Mouse (Mus musculus) liver, adult 2 months (tissue): ENCODE results near the gene Dusp23. TPM values are rescaled to one million over a fixed set of nuclear protein-coding genes. Genes with fewer than 3 reads are reported as not detected.

ENCODE experiments used
- DNase-seq: peaks from one replicate; pipeline ENCODE4 v3.0.0-alpha.2; 2011; ENCODE audit warnings: low read depth, low spot score; ENCODE audit errors: extremely low read depth
- H3K27ac ChIP-seq: fragments of 200-500 bp; replicated peaks from 2 replicates; pipeline ENCODE4 v1.5.1; 2012; ENCODE audit warnings: low read depth, mild to moderate bottlenecking, control low read depth, inconsistent platforms, low read length; ENCODE audit not compliant: insufficient read depth
- H3K27me3 ChIP-seq: fragments of 200-500 bp; 2 replicates; pipeline ENCODE4 v1.6.1; 2012; ENCODE audit warnings: mild to moderate bottlenecking, moderate library complexity, low read length, inconsistent platforms; ENCODE audit not compliant: control insufficient read depth, insufficient read depth
- H3K36me3 ChIP-seq: fragments of 200-500 bp; 2 replicates; pipeline ENCODE4 v1.6.1; 2012; ENCODE audit warnings: low read length, inconsistent platforms; ENCODE audit not compliant: control insufficient read depth, insufficient read depth
- H3K4me1 ChIP-seq: fragments of 200-500 bp; 2 replicates; pipeline ENCODE4 v1.6.1; 2011; ENCODE audit warnings: low read length; ENCODE audit not compliant: control insufficient read depth, insufficient read depth
- H3K4me3 ChIP-seq: fragments of 200-500 bp; 2 replicates; pipeline ENCODE4 v1.5.1; 2011; ENCODE audit warnings: low read depth, mild to moderate bottlenecking, control low read depth, low read length, moderate library complexity; ENCODE audit not compliant: insufficient read depth
- H3K79me2 ChIP-seq: fragments of 200-500 bp; 2 replicates; pipeline ENCODE4 v1.6.1; 2012; ENCODE audit warnings: inconsistent platforms, mild to moderate bottlenecking, low read length, moderate library complexity; ENCODE audit not compliant: control insufficient read depth, insufficient read depth
- H3K9ac ChIP-seq: fragments of 200-500 bp; 2 replicates; pipeline ENCODE4 v1.6.1; 2012; ENCODE audit warnings: low read depth, mild to moderate bottlenecking, control low read depth, inconsistent platforms, low read length
- CTCF ChIP-seq: fragments of 200-500 bp; IDR thresholded peaks from 2 replicates; pipeline ENCODE4 v1.5.1; 2011; ENCODE audit warnings: low read depth, low read length, control low read depth
- POLR2A ChIP-seq: fragments of 200-500 bp; IDR thresholded peaks from 2 replicates; pipeline ENCODE4 v1.6.1; 2011; ENCODE audit warnings: low read length, control low read depth; ENCODE audit not compliant: insufficient read depth; ENCODE audit errors: extremely low read depth
- WGBS: fragments of 180-500 bp; shearing (Covaris S2); methylation state at CpG from one replicate; pipeline ENCODE4 v1.1.7; 2018; 5-methylcytosine and 5-hydroxymethylcytosine counted together
- polyA plus RNA-seq: library from polyadenylated mRNA; depleted of rRNA; stranded (reverse); fragments of >200 nt; gene quantifications from 2 replicates; pipeline ENCODE4 v1.2.3, GENCODE M21; 2012
- total RNA-seq: library from RNA; depleted of rRNA; stranded (reverse); fragments of >200 nt; gene quantifications from 2 replicates; pipeline ENCODE4 v1.2.3, GENCODE M21; 2014

The Dusp23 gene
- total and polyA plus RNA-seq, 2 experiments: 3.5 to 44.1 TPM

DNA sequence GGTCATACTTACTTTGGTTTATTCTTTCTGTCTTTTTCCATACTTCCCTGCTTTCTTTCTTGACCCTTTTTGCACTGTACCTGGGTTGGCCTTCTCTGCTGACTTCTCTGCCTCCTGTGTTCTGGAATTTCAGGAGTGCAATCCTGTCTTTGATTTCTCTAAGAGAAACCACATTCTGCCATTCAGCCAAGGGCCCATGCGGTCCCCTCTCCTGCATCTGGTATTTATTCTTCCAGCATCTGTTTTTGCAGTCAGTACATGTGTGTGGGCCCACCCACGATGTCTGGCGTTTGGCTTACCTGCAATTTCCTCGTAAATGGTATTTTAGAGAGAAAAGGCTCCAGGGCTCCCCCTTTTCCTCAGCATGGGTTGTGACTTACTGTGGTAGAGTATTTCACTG, 14.6 kb downstream of the Dusp23 start:
- no peak overlapping the region for H3K4me3 ChIP-seq
- no peak overlapping the region for H3K27ac ChIP-seq
- WGBS: 86% methylated on average over 4 of the region's 4 CpGs

DNA sequence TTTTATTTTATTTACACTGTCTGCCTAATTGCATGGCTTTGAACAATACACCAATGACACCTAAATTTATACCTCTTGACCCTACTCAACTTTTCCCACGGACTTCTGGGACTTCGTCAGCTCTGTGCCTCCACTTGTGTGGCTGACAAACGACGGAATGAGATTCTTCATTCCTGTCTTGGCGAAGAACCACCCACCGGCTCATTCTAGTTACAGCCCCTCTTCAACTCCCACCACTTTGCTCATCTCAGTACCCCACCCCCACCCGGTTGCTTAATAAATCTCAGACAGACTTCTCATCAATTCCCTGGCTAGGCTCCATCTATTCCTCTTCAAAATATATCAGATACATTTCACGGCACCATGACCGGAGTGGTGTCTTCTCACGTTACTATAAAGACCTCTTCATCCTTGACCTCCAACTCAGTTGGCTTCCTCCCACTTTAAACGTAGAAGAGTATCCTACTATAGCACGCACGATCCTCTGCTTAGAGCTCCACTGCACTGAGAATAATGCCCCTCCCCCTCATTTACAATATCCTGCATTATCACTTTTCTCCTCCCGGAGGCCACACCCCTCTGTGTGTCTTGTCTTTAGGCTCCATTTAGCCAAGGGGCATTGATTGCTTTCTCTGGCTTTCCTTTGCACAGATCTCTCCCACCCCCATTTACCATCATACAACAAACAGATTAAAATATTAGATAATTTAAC, 15.2 kb downstream of the Dusp23 start:
- no peak for DNase-seq
- H3K4me3 ChIP-seq: no peak overlapping the region
- H3K9ac ChIP-seq: no peak overlapping the region
- no peaks in the 10 kb centered on the region for H3K36me3 ChIP-seq
- WGBS: 53% methylated on average over 14 of the region's 14 CpGs
- TF ChIP-seq POLR2A: no peak
- no peak for TF ChIP-seq CTCF
- no peaks in the 10 kb centered on the region for H3K79me2 ChIP-seq
- no peak overlapping the region for H3K27ac ChIP-seq
- peaks cover 9% of the 10 kb centered on the region for H3K27me3 ChIP-seq
- H3K4me1 ChIP-seq: no peaks in the 10 kb centered on the region

More for the DNA sequence above, 14.6 kb downstream of the Dusp23 start:
- no peak overlapping the region for H3K9ac ChIP-seq
- no peaks in the 10 kb centered on the region for H3K4me1 ChIP-seq
- no peak for DNase-seq
- no peaks in the 10 kb centered on the region for H3K36me3 ChIP-seq
- TF ChIP-seq POLR2A (no peak), CTCF (no peak)
- no peaks in the 10 kb centered on the region for H3K79me2 ChIP-seq
- peaks cover 9% of the 10 kb centered on the region for H3K27me3 ChIP-seq

DNA sequence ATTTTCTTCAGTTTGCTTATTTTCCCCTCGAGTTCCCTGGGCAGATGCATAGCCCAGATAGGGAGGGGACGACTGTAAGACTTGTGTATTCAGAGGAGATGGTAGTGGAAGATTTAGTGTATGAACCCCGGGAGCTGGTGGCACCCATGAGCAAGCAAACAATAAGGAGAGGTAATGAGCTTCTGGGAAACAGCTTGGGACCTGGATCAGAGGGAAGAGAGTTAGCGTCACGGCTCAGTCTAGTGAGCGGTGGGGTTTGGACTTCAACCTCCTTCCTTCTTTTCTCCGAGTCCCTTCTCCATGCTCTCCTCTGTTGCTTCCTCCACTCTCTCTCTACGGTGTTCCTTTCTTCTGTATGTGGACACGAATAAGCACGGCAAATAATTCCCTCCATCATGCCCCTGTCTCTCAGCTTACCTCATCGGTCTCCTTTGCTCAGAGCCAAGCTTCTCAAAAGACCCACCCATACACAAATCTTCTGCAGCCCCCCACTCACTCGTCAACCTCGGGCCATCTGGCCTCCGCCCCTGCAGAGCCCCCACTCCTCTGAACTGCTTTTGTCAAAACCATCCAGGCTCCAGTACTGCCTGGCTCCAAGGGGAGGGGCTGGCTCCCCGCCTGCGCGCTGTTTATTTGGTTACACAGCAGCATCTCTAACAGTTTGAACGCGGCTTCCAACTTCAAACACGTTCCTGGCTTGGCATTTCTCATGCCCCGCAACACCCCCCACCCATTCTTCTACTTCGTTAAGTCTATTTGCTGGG, 16.0 kb downstream of the Dusp23 start:
- TF ChIP-seq CTCF: no peak
- TF ChIP-seq POLR2A: no peak
- Histone ChIP-seq H3K4me3 (no peak overlapping the region), H3K36me3 (no peaks in the 10 kb centered on the region), H3K9ac (no peak overlapping the region), H3K27ac (no peak overlapping the region), H3K79me2 (no peaks in the 10 kb centered on the region), H3K27me3 (peaks cover 9% of the 10 kb centered on the region), H3K4me1 (no peaks in the 10 kb centered on the region)
- WGBS: 16% methylated on average over 22 of the region's 22 CpGs
- no peak for DNase-seq

DNA sequence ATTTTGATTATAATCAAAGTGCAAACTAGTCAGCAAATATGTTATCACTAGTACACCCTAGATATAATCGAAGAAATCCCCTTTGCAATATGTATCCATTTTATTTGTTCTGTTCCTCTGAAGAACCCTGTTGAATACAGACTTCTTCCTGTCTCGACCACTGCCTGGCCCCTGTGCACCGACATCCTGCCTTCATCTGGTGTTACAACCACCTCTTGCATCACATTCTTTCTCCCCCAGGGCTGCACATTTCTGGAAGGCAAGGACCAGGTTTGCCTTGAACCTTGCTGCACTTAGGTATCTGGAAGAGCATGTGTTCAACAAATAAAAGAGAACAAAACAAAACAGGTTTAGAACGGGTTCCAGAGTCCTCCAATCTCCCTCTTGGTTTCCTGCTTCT, 17.4 kb downstream of the Dusp23 start:
- peaks cover 9% of the 10 kb centered on the region for H3K27me3 ChIP-seq
- WGBS: 48% methylated on average over 4 of the region's 4 CpGs
- no peak for TF ChIP-seq CTCF
- TF ChIP-seq POLR2A: no peak
- H3K4me1 ChIP-seq: no peaks in the 10 kb centered on the region
- H3K4me3 ChIP-seq: no peak overlapping the region
- no peak overlapping the region for H3K27ac ChIP-seq
- no peak overlapping the region for H3K9ac ChIP-seq
- no peaks in the 10 kb centered on the region for H3K79me2 ChIP-seq
- no peak for DNase-seq
- H3K36me3 ChIP-seq: no peaks in the 10 kb centered on the region

DNA sequence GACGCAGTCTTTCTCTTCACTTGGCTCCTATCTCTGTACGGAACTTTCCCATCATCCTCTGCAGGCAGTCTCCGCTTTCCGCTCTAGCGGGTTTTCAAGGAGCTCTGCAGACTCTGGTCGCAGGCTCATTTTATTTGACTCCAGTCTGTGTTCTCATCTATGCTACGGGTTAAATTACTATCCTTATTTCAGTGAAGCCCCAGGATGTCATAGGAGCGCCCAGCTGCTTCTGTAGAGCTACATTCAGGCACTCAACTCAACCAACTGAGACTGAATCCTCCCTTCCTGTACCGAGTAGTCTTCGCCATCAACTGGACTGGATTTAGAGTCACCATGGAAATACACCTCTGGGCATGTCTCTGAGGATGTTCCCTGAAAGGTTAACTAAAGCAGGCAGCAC, 18.1 kb downstream of the Dusp23 start:
- Histone ChIP-seq H3K9ac (no peak overlapping the region), H3K27me3 (peaks cover 9% of the 10 kb centered on the region), H3K4me1 (no peaks in the 10 kb centered on the region), H3K4me3 (no peak overlapping the region), H3K27ac (no peak overlapping the region), H3K79me2 (no peaks in the 10 kb centered on the region), H3K36me3 (no peaks in the 10 kb centered on the region)
- 86% methylated on average over 10 of the region's 10 CpGs for WGBS
- no peak for DNase-seq
- no peak for TF ChIP-seq POLR2A
- no peak for TF ChIP-seq CTCF

DNA sequence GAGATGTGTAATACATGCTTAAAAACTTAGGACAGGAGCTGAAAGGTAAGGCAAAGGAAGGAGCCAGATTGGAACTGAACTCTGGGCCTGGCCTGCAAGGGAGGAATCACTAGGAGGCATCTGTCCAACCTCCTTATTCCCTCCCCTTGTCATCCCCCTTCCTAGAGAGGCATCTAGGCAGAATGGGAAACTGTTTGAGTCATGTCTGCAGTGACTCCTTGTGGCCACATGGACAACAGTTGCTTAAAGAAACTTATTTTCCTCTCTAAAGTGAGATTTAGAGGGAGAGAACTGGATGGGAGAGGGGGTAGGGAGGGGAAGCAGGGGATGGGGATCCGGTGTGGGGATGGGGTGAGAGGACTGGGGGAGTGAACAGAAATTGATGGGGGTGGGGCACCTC, 20.0 kb downstream of the Dusp23 start:
- Histone ChIP-seq H3K79me2 (no peaks in the 10 kb centered on the region), H3K27me3 (peaks cover 9% of the 10 kb centered on the region), H3K36me3 (no peaks in the 10 kb centered on the region), H3K27ac (no peak overlapping the region), H3K4me1 (no peaks in the 10 kb centered on the region), H3K9ac (no peak overlapping the region), H3K4me3 (no peak overlapping the region)
- TF ChIP-seq POLR2A: no peak
- no peak for TF ChIP-seq CTCF
- DNase-seq: no peak
- 33% methylated on average over 1 of the region's 1 CpGs for WGBS
